Mouse (Mus musculus) lung, postnatal 0 days (tissue): Measurements from ENCODE around the gene Pogk. TPM values are rescaled to one million over a fixed set of nuclear protein-coding genes. Genes with fewer than 3 reads are reported as not detected.

Source experiments
- ATAC-seq: fragments of 200-750 bp; cut with Nextera tagmentation; 2 replicates; pipeline ENCODE4 v1.8.0; 2017; ENCODE audit warnings: moderate library complexity
- DNase-seq: peaks from one replicate; pipeline ENCODE4 v3.0.0-alpha.2; 2016; ENCODE audit warnings: low spot score
- H3K27ac ChIP-seq: fragments of 300-500 bp; sonication (generic); 2 replicates; pipeline ENCODE4 v1.5.1; 2014; ENCODE audit warnings: antibody characterized with exemption, mild to moderate bottlenecking, low read length, mixed read lengths
- H3K27me3 ChIP-seq: fragments of 300-500 bp; sonication (generic); replicated peaks from 2 replicates; pipeline ENCODE4 v1.6.1; 2014; ENCODE audit warnings: low read length, mixed read lengths; ENCODE audit not compliant: insufficient read depth
- H3K36me3 ChIP-seq: fragments of 300-500 bp; sonication (generic); 2 replicates; pipeline ENCODE4 v1.6.1; 2014; ENCODE audit warnings: low read length, mixed read lengths; ENCODE audit not compliant: insufficient read depth
- H3K4me1 ChIP-seq: fragments of 300-500 bp; sonication (generic); 2 replicates; pipeline ENCODE4 v1.6.1; 2014; ENCODE audit warnings: antibody characterized with exemption, low read depth, low read length, mixed read lengths; ENCODE audit not compliant: insufficient read depth
- H3K4me2 ChIP-seq: fragments of 300-500 bp; sonication (generic); replicated peaks from 2 replicates; pipeline ENCODE4 v1.6.1; 2014; ENCODE audit warnings: low read depth, mild to moderate bottlenecking, low read length, moderate library complexity, mixed read lengths
- H3K4me3 ChIP-seq: fragments of 300-500 bp; sonication (generic); 2 replicates; pipeline ENCODE4 v1.5.1; 2014; ENCODE audit warnings: low read depth, low read length
- H3K9ac ChIP-seq: fragments of 300-500 bp; sonication (generic); replicated peaks from 2 replicates; pipeline ENCODE4 v1.6.1; 2014; ENCODE audit warnings: low read depth, mild to moderate bottlenecking
- H3K9me3 ChIP-seq: fragments of 300-500 bp; sonication (generic); 2 replicates; pipeline ENCODE4 v1.6.1; 2016; ENCODE audit warnings: low read length, mixed read lengths
- CTCF ChIP-seq: IDR thresholded peaks from 2 replicates; pipeline ENCODE4 v1.5.1; 2016; ENCODE audit warnings: antibody characterized with exemption, mild to moderate bottlenecking
- EP300 ChIP-seq: IDR thresholded peaks from 2 replicates; pipeline ENCODE4 v1.6.1; 2016; ENCODE audit warnings: antibody characterized with exemption, mild to moderate bottlenecking, control low read depth
- whole genome bisulfite sequencing: fragments of 180-500 bp; shearing (Covaris S2); extraction: QIAGEN DNeasy Blood & Tissue Kit; methylation state at CpG from one replicate; pipeline ENCODE4 v1.1.7; 2014; 5-methylcytosine and 5-hydroxymethylcytosine counted together
- polyA plus RNA-seq: library from polyadenylated mRNA; unstranded; fragments of >200 nt; fragmentation: Nextera tagmentation; extraction: Ambion mirVana; gene quantifications from 2 replicates; pipeline ENCODE4 v1.2.1, GENCODE M21; 2015

Gene Pogk
- polyA plus RNA-seq, 1 experiment from 2014 or later = 3.5 TPM

DNA sequence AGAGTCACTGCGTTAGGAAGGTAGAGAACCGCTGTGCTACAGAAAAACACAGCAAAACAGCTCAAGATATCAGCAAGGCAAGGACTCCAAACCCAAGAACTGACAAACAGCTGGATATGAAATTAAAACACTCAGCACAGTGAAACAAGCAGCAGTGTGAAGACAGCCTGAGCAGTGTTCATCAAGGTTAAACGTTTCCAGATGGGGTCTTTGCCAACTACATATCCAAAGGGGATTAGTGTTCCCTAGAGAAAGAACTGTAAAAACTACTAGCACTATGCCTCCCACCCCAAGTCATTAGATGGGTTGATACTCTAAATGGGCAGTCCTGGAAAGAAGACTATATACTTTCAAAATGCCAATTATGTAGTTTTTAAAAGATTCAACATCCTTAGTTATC lies 60.3 kb downstream of the Pogk start:
- no peak overlapping the region for H3K9ac ChIP-seq
- no peak for ATAC-seq
- H3K4me3 ChIP-seq = no peak overlapping the region
- no peaks in the 10 kb centered on the region for H3K27me3 ChIP-seq
- no peak overlapping the region for H3K4me2 ChIP-seq
- DNase-seq = no peak
- TF ChIP-seq EP300 = no peak
- TF ChIP-seq CTCF = no peak
- H3K27ac ChIP-seq = no peak overlapping the region
- no peaks in the 10 kb centered on the region for H3K9me3 ChIP-seq
- WGBS = 68% methylated on average over 3 of the region's 3 CpGs
- H3K36me3 ChIP-seq = no peaks in the 10 kb centered on the region
- H3K4me1 ChIP-seq = no peaks in the 10 kb centered on the region

DNA sequence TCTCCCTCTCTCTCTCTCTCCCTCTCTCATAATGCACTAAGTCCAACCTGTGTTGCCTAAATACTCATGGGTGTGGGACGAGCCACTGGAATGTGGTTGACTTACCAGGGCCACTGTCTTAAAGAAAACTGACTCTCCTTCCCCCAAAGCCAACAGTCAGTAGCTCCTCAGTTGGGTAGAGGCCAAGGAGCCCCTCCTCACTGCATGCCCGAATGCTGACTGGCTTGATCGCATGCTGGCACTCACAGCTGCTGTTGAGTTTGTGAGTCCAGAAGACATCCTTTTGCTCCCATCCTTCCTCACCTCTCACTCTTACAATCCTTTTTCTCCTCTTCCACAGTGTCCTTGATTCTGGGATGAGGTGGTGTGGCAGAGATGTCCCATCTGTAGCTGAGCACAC lies 62.8 kb downstream of the Pogk start:
- H3K4me2 ChIP-seq = no peak overlapping the region
- ATAC-seq (no peak), DNase-seq (no peak)
- H3K36me3 ChIP-seq = no peaks in the 10 kb centered on the region
- no peak overlapping the region for H3K4me3 ChIP-seq
- no peaks in the 10 kb centered on the region for H3K27me3 ChIP-seq
- H3K27ac ChIP-seq = no peak overlapping the region
- H3K9me3 ChIP-seq = no peaks in the 10 kb centered on the region
- TF ChIP-seq CTCF (no peak), EP300 (no peak)
- 59% methylated on average over 3 of the region's 3 CpGs for WGBS
- no peak overlapping the region for H3K9ac ChIP-seq
- no peaks in the 10 kb centered on the region for H3K4me1 ChIP-seq

DNA sequence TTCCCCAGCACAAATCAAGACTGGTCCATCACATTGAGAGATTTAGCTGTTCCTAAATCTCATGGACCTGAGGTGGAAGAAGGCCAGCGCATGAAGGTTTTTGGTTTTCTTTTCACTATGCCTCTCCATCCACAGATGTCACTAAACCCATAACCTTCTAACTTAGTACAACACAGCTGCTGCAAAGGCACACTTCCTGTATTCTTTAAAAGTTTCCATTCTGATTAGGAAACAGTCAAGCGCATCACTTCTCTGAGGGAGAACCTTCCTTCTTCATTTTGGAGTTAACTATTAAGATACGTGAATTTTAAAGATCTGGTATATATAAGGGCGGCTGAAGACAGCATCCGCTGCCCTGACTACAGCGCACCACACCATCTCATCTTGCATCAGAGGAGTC lies 64.1 kb downstream of the Pogk start:
- H3K27ac ChIP-seq = no peak overlapping the region
- no peak overlapping the region for H3K4me3 ChIP-seq
- H3K36me3 ChIP-seq = no peaks in the 10 kb centered on the region
- H3K27me3 ChIP-seq = no peaks in the 10 kb centered on the region
- 91% methylated on average over 6 of the region's 6 CpGs for WGBS
- TF ChIP-seq EP300 = no peak
- no peak for TF ChIP-seq CTCF
- H3K4me2 ChIP-seq = no peak overlapping the region
- no peaks in the 10 kb centered on the region for H3K9me3 ChIP-seq
- no peak overlapping the region for H3K9ac ChIP-seq
- no peak for ATAC-seq
- no peaks in the 10 kb centered on the region for H3K4me1 ChIP-seq
- DNase-seq = no peak

DNA sequence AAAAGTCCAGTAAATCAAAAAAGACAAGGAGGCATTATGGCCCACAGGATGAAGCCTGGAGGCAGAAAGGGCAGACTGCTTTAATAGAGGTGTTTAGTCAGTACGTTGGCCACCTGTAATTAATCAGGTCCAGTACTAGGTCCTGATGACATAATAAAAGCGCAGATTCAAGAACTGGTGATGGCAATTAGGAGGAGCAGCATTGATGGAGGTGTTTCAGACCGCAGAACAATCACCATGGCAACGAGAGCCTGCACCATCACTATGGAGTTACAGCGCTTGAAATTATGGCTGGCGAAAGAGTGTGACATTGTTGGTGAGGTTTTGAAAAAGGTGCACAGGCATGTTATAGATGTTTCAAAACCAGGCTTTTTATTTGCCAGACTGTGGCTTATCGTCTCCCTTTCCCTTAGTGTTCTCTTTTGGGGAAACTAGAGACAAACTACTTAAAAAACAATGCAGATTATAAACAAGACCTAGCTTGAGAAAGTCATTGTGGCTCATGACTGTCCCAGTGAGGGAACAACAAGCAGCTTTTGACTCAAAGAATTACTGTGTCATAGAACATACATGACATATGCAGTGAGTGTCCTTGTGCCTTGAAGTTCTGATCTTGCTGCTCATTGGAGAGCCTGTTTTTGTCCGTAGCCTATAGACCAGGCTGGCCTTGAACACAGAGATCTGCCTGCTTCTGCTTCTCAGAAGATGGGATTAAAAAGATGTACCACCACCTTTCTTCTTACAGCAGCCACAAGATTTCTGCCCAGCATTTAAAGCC lies 65.2 kb downstream of the Pogk start:
- Histone ChIP-seq H3K9me3 (no peaks in the 10 kb centered on the region), H3K4me1 (no peaks in the 10 kb centered on the region), H3K4me3 (no peak overlapping the region), H3K27ac (no peak overlapping the region), H3K4me2 (no peak overlapping the region), H3K36me3 (no peaks in the 10 kb centered on the region), H3K9ac (no peak overlapping the region), H3K27me3 (no peaks in the 10 kb centered on the region)
- WGBS = 82% methylated on average over 8 of the region's 8 CpGs
- DNase-seq (no peak), ATAC-seq (no peak)
- TF ChIP-seq CTCF = no peak
- no peak for TF ChIP-seq EP300

GRCm38 (mm10) chr1:166343586-166343985 lies 66.1 kb downstream of the Pogk start:
- H3K36me3 ChIP-seq = no peaks in the 10 kb centered on the region
- H3K9me3 ChIP-seq = no peaks in the 10 kb centered on the region
- H3K27me3 ChIP-seq = no peaks in the 10 kb centered on the region
- 61% methylated on average over 5 of the region's 5 CpGs for WGBS
- H3K4me3 ChIP-seq = no peak overlapping the region
- no peak overlapping the region for H3K27ac ChIP-seq
- no peak overlapping the region for H3K4me2 ChIP-seq
- DNase-seq = no peak
- no peak for ATAC-seq
- TF ChIP-seq EP300 (no peak), CTCF (no peak)
- no peak overlapping the region for H3K9ac ChIP-seq
- H3K4me1 ChIP-seq = no peaks in the 10 kb centered on the region

DNA sequence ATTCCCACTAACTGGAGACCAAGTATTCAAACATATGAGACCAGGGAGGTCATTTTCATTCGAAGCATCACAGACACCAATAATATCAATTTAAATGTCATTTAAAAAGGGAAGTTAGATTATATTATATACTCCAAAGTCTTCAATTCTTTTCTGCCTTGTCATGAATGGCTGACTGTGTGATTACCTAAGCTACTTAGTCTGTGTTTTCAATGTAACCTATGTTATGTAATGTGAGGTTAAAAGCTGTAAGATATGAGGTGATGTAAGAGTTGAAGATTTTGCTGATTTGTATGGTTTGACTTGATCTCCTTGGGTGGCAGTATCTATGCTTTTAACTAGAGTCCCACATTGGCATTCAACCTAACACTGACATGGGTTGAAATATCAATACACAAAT lies 67.1 kb downstream of the Pogk start:
- Histone ChIP-seq H3K27ac (no peak overlapping the region), H3K4me1 (no peaks in the 10 kb centered on the region), H3K9ac (no peak overlapping the region), H3K4me3 (no peak overlapping the region), H3K9me3 (no peaks in the 10 kb centered on the region), H3K4me2 (no peak overlapping the region), H3K36me3 (no peaks in the 10 kb centered on the region), H3K27me3 (no peaks in the 10 kb centered on the region)
- 66% methylated on average over 1 of the region's 1 CpGs for WGBS
- TF ChIP-seq CTCF (no peak), EP300 (no peak)
- no peak for ATAC-seq
- DNase-seq = no peak

DNA sequence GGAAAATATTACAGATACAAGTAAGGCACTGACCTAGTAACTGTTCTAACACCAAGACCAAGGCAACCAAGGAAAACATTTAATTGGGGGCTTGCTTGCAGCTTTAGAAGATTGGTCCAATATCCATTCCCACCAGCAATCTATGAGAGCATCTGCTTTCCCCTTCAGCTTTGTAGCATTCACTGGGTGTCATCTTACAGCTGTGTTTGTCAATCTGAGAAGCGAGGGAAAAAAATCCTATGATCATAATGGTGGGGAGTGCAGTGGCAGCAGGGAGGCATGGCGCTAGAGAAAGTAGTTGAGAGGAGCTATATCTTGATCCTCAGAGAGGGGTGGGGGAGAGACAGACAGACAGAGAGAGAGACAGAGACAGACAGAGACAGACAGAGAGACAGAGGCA lies 67.6 kb downstream of the Pogk start:
- H3K4me2 ChIP-seq = no peak overlapping the region
- no peak overlapping the region for H3K4me3 ChIP-seq
- WGBS = 69% methylated on average over 2 of the region's 2 CpGs
- no peak overlapping the region for H3K27ac ChIP-seq
- DNase-seq = no peak
- no peak overlapping the region for H3K9ac ChIP-seq
- H3K27me3 ChIP-seq = no peaks in the 10 kb centered on the region
- H3K9me3 ChIP-seq = no peaks in the 10 kb centered on the region
- no peaks in the 10 kb centered on the region for H3K36me3 ChIP-seq
- no peak for ATAC-seq
- TF ChIP-seq EP300 (no peak), CTCF (no peak)
- H3K4me1 ChIP-seq = no peaks in the 10 kb centered on the region
